Mouse (Mus musculus): ENCODE measurements around the gene Mucl1. TPM values are rescaled to one million over a fixed set of nuclear protein-coding genes. Genes with fewer than 3 reads are reported as not detected.
"Not testable (repeated sequence)": the region's sequence is repeated elsewhere in the genome, so short reads cannot be mapped to it uniquely, and the experiment has no call there.

Mucl1 gene
- 0.34 and 0.43 TPM in 2 replicates for polyA plus RNA-seq (2012; rRNA removed)

- DNase-seq (ENCODE audit: low spot score), result no peak
These were observed at the start of gene Mucl1 for GRCm38 (mm10) chr15:103755369-103755768. Gene Mucl1, minus strand, starts transcription at chr15:103755469.

- not testable (repeated sequence) for DNase-seq (ENCODE audit: low spot score)
These were observed 11.6 kb upstream of the Mucl1 start for GRCm38 (mm10) chr15:103766836-103767235.

GRCm38 (mm10) chr15:103716861-103717260, 38.4 kb downstream of the Mucl1 start:
- not testable (repeated sequence) for DNase-seq (ENCODE audit: low spot score)

Other genes with a start within 250 kb of the Mucl1 start
- 14.6 and 16.4 TPM in 2 replicates for gene Ppp1r1a, start 217.5 kb downstream of the Mucl1 start, polyA plus RNA-seq (2012; rRNA removed)
- not detected in 2 replicates for gene Glycam1, start 190.4 kb downstream of the Mucl1 start, polyA plus RNA-seq (2012; rRNA removed)
- not detected in 2 replicates for gene Mucl2, start 143.8 kb upstream of the Mucl1 start, polyA plus RNA-seq (2012; rRNA removed)

All from urinary bladder, adult 2 months (tissue).